Mouse (Mus musculus): Measurements from ENCODE around the gene Qtrt2. TPM values are rescaled to one million over a fixed set of nuclear protein-coding genes. Genes with fewer than 3 reads are reported as not detected.

The Qtrt2 gene
- total and polyA plus RNA-seq, 3 experiments = 52.1 to 108 (median 60.0) TPM

- Histone ChIP-seq H3K4me3 (replicated peaks in 1 of 3; ENCODE audit: low read depth in 2 of 3, low read length in 2 of 3, poor library complexity in 1 of 3) (no peak overlapping the region), H3K4me1 (ENCODE audit: control insufficient read depth in 1 of 2, insufficient read depth in 2 of 2) (peaks cover 2 to 10% of the 10 kb centered on the region in 2 experiments; a peak in 3 of 4 replicates), H3K27ac (ENCODE audit: insufficient read depth, low read depth) (no peak overlapping the region), H3K9me3 (replicated peaks; ENCODE audit: low read length) (no peaks in the 10 kb centered on the region), H3K27me3 (replicated peaks) (no peaks in the 10 kb centered on the region), H3K79me2 (replicated peaks; ENCODE audit: control insufficient read depth, extremely low read depth, insufficient read depth, poor library complexity, severe bottlenecking) (peaks cover 34% of the 10 kb centered on the region), H3K9ac (ENCODE audit: insufficient read depth, low read depth) (no peak overlapping the region), H3K36me3 (replicated peaks in 1 of 2; ENCODE audit: control insufficient read depth in 1 of 2, insufficient read depth in 1 of 2, low read length in 1 of 2) (peaks cover 48 to 68% of the 10 kb centered on the region in 2 experiments), H3K4me2 (ENCODE audit: insufficient read depth, low read depth, poor library complexity, severe bottlenecking) (no peak overlapping the region)
- dilution Hi-C loops (cut with MboI; ENCODE audit: extremely low pct_ligation_motif_present, extremely low pct_unique_long_range_greater_than_20kb, low sequenced_read_pairs) = no loop called here
- no peak for TF ChIP-seq MXI1 (IDR thresholded peaks at IDR 0.05; ENCODE audit: low read depth, low read length)
- no peak for TF ChIP-seq ETS1 (conservative IDR thresholded peaks at IDR 0.05; ENCODE audit: low read depth, low read length)
- TF ChIP-seq ZKSCAN1 (IDR thresholded peaks at IDR 0.05; ENCODE audit: borderline replicate concordance, low read depth, low read length) = no peak
- no peak for TF ChIP-seq USF2 (conservative IDR thresholded peaks at IDR 0.05; ENCODE audit: low read depth, low read length)
- TF ChIP-seq ELF1 (IDR thresholded peaks at IDR 0.05; ENCODE audit: low read depth, low read length) = no peak
- TF ChIP-seq E2F4 (IDR thresholded peaks at IDR 0.05; ENCODE audit: insufficient replicate concordance, low read depth, low read length) = no peak
- TF ChIP-seq NELFE (IDR thresholded peaks at IDR 0.05; ENCODE audit: low read depth, low read length) = no peak
- TF ChIP-seq MAX (IDR thresholded peaks at IDR 0.05; ENCODE audit: low read length) = no peak
- no peak for TF ChIP-seq ZC3H11A (IDR thresholded peaks at IDR 0.05; ENCODE audit: low read depth, low read length)
- TF ChIP-seq ZMIZ1 (IDR thresholded peaks at IDR 0.05; ENCODE audit: low read depth, low read length) = no peak
- DNase-seq (ENCODE audit: extremely low read depth) = no peak
- in situ Hi-C loops (cut with MboI; ENCODE audit: low pct_ligation_motif_present, low pct_unique_long_range_greater_than_20kb, low sequenced_read_pairs) = no loop called here
Measured at GRCm38 (mm10) chr16:43879769-43880168, 46.8 kb downstream of the Qtrt2 start.

GRCm38 (mm10) chr16:43871419-43871818 lies 55.2 kb downstream of the Qtrt2 start:
- Histone ChIP-seq H3K36me3 (replicated peaks in 1 of 2; ENCODE audit: control insufficient read depth in 1 of 2, insufficient read depth in 1 of 2, low read length in 1 of 2) (peaks cover 63 to 91% of the 10 kb centered on the region in 2 experiments), H3K27me3 (replicated peaks) (no peaks in the 10 kb centered on the region), H3K9me3 (replicated peaks; ENCODE audit: low read length) (no peaks in the 10 kb centered on the region), H3K79me2 (replicated peaks; ENCODE audit: control insufficient read depth, extremely low read depth, insufficient read depth, poor library complexity, severe bottlenecking) (peaks cover 3% of the 10 kb centered on the region; the same call in 1 of the 2 replicates), H3K4me1 (ENCODE audit: control insufficient read depth in 1 of 2, insufficient read depth in 2 of 2) (no peaks in the 10 kb centered on the region), H3K27ac (ENCODE audit: insufficient read depth, low read depth) (no peak overlapping the region), H3K9ac (ENCODE audit: insufficient read depth, low read depth) (no peak overlapping the region), H3K4me2 (ENCODE audit: insufficient read depth, low read depth, poor library complexity, severe bottlenecking) (no peak overlapping the region), H3K4me3 (replicated peaks in 1 of 3; ENCODE audit: low read depth in 2 of 3, low read length in 2 of 3, poor library complexity in 1 of 3) (no peak overlapping the region)
- dilution Hi-C loops (cut with MboI; ENCODE audit: extremely low pct_ligation_motif_present, extremely low pct_unique_long_range_greater_than_20kb, low sequenced_read_pairs) (no loop called here), in situ Hi-C loops (cut with MboI; ENCODE audit: low pct_ligation_motif_present, low pct_unique_long_range_greater_than_20kb, low sequenced_read_pairs) (loop anchor here (5.0 kb wide), 1 partner anchor 186 kb away; no protein-coding TSS in a partner anchor)
- no peak for DNase-seq (ENCODE audit: extremely low read depth)
- TF ChIP-seq TBP (conservative IDR thresholded peaks at IDR 0.05; ENCODE audit: low read depth, low read length) = no peak
- TF ChIP-seq MAFK (IDR thresholded peaks at IDR 0.05; ENCODE audit: insufficient replicate concordance, low read length) = no peak
- no peak for TF ChIP-seq MAZ (IDR thresholded peaks at IDR 0.05; ENCODE audit: low read depth, low read length)
- TF ChIP-seq ELF1 (IDR thresholded peaks at IDR 0.05; ENCODE audit: low read depth, low read length) = no peak
- no peak for TF ChIP-seq POLR2A (IDR thresholded peaks at IDR 0.05; ENCODE audit: low read depth, low read length)
- TF ChIP-seq ZMIZ1 (IDR thresholded peaks at IDR 0.05; ENCODE audit: low read depth, low read length) = no peak
- no peak for TF ChIP-seq TCF12 (IDR thresholded peaks at IDR 0.05; ENCODE audit: low read depth, low read length)
- no peak for TF ChIP-seq RCOR1 (conservative IDR thresholded peaks at IDR 0.05; ENCODE audit: low read depth, low read length)
- no peak for TF ChIP-seq MYC (IDR thresholded peaks at IDR 0.05; ENCODE audit: low read depth, low read length)
- no peak for TF ChIP-seq MXI1 (IDR thresholded peaks at IDR 0.05; ENCODE audit: low read depth, low read length)
